12 mouse cellular contexts compared by ENCODE assay signal in the genomic region with DNA sequence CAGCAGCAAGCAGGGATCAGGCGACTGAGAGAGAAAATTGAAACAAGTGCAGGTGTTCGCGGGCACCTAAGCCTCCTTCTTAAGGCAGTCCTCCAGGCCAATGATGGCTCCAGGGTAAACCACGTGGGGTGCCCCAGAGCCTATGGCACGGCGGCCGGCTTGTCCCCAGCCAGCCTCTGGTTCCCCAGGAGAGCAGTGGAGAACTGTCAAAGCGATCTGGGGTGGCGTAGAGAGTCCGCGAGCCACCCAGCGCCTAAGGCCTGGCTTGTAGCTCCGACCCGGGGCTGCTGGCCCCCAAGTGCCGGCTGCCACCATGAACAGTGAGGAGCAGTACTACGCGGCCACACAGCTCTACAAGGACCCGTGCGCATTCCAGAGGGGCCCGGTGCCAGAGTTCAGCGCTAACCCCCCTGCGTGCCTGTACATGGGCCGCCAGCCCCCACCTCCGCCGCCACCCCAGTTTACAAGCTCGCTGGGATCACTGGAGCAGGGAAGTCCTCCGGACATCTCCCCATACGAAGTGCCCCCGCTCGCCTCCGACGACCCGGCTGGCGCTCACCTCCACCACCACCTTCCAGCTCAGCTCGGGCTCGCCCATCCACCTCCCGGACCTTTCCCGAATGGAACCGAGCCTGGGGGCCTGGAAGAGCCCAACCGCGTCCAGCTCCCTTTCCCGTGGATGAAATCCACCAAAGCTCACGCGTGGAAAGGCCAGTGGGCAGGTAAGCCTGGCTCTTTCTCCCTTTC. TPM values are rescaled to one million over a fixed set of nuclear protein-coding genes. Genes with fewer than 3 reads are reported as not detected.
A peak's percentile ranks its signal among the peaks of the same experiment; 100 is the strongest.
DNase-seq lines count a peak whose midpoint lies in the region; ATAC-seq and TF ChIP-seq lines count a peak whose summit lies in the region.
"Had no signal": no experiment of that assay in that cellular context is flagged by ENCODE, and none has a peak within 500 bp of the region (broad histone marks: within the 10 kb centered on the region; RNA-seq: fewer than 3 reads in every experiment).

A gene (plus strand): TSS at position 34 of the 747 bp plus-strand sequence.

- 1% methylated on average over 44 of the region's 44 CpGs for WGBS in kidney, embryonic 15.5 days
- WGBS in liver, embryonic 16.5 days (ENCODE audit: insufficient replicate concordance), result 2% methylated on average over 44 of the region's 44 CpGs

- no peak for DNase-seq in kidney, postnatal 25 days
- DNase-seq in ES-E14 (ENCODE audit: low read depth, low spot score), result peak; percentile 54
- DNase-seq in embryo, embryonic 11 days, result peak; percentile 60
- DNase-seq in left cerebral cortex, postnatal 14 days (ENCODE audit: low spot score in 2 of 2), result no peak
- no peak for DNase-seq in left cerebral cortex, adult 9 months (ENCODE audit: low spot score in 2 of 2)
- DNase-seq: cerebellum, postnatal 36 days; gastrocnemius, postnatal 14 days had no signal

- no peaks in the 10 kb centered on the region for H3K36me3 ChIP-seq in kidney, embryonic 15.5 days
- H3K36me3 ChIP-seq in ES-E14 (ENCODE audit: control insufficient read depth, insufficient read depth, low read length, poor library complexity, severe bottlenecking), result no peaks in the 10 kb centered on the region
- H3K36me3 ChIP-seq in liver, embryonic 16.5 days (ENCODE audit: control insufficient read depth, insufficient read depth), result no peaks in the 10 kb centered on the region

- no peaks in the 10 kb centered on the region for H3K9me3 ChIP-seq in kidney, embryonic 15.5 days (replicated peaks)
- H3K9me3 ChIP-seq in ES-E14 (ENCODE audit: control insufficient read depth, insufficient read depth, low read depth, low read length), result no peaks in the 10 kb centered on the region
- no peaks in the 10 kb centered on the region for H3K9me3 ChIP-seq in liver, embryonic 16.5 days (replicated peaks; ENCODE audit: control insufficient read depth, low read length)

- peaks cover 11% of the 10 kb centered on the region for H3K4me1 ChIP-seq in kidney, embryonic 15.5 days
- peaks cover 0 to 2% of the 10 kb centered on the region in 2 experiments; a peak in 1 of 4 replicates for H3K4me1 ChIP-seq in ES-E14 (ENCODE audit: control insufficient read depth in 2 of 2, insufficient read depth in 2 of 2, low read length in 2 of 2, poor library complexity in 1 of 2)
- H3K4me1 ChIP-seq in liver, embryonic 16.5 days (ENCODE audit: control insufficient read depth, low read depth, low read length), result no peaks in the 10 kb centered on the region

- H3K4me3 ChIP-seq in kidney, embryonic 15.5 days (replicated peaks), result peak within 1 kb of the TSS; percentile 23
- peak within 1 kb of the TSS; percentile 53 to 56; a peak in 3 of 4 replicates for H3K4me3 ChIP-seq in ES-E14 (ENCODE audit: insufficient read depth in 1 of 2, low read depth in 1 of 2, low read length in 2 of 2, poor library complexity in 1 of 2, severe bottlenecking in 1 of 2)
- no peak within 1 kb of the TSS for H3K4me3 ChIP-seq in liver, embryonic 16.5 days (ENCODE audit: low read depth, low read length)

- in situ Hi-C loops in ES-E14 (cut with MboI; ENCODE audit: low sequenced_read_pairs in 2 of 2, unreplicated experiment in 2 of 2), result loop anchor here (5.0 to 10.0 kb wide), 3 partner anchors 37 to 85 kb away; a partner anchor contains a TSS

- peak within 1 kb of the TSS; percentile 31 for H3K4me2 ChIP-seq in kidney, embryonic 15.5 days
- peak within 1 kb of the TSS; percentile 3; the same call in 1 of the 2 replicates for H3K4me2 ChIP-seq in liver, embryonic 16.5 days (ENCODE audit: low read depth, low read length)

- no peak within 1 kb of the TSS for H3K9ac ChIP-seq in kidney, embryonic 15.5 days
- H3K9ac ChIP-seq in ES-E14 (ENCODE audit: insufficient read depth, low read depth, low read length, poor library complexity, severe bottlenecking), result no peak within 1 kb of the TSS; the same call in 1 of the 2 replicates
- H3K9ac ChIP-seq in liver, embryonic 16.5 days (ENCODE audit: low read depth, low read length), result no peak within 1 kb of the TSS

- no peak within 1 kb of the TSS for H3K27ac ChIP-seq in kidney, embryonic 15.5 days
- no peak within 1 kb of the TSS for H3K27ac ChIP-seq in ES-E14 (ENCODE audit: insufficient read depth, low read depth, low read length, poor library complexity, severe bottlenecking)
- H3K27ac ChIP-seq in liver, embryonic 16.5 days (ENCODE audit: low read length), result no peak within 1 kb of the TSS

- peaks cover 100% of the 10 kb centered on the region for H3K27me3 ChIP-seq in kidney, embryonic 15.5 days
- H3K27me3 ChIP-seq in liver, embryonic 16.5 days (ENCODE audit: control insufficient read depth, insufficient read depth, low read depth, low read length), result peaks cover 83% of the 10 kb centered on the region

- intact Hi-C loops in left cerebral cortex, postnatal 14 days (cut with DNase I), result loop anchor here (5.0 to 10.0 kb wide), 3 partner anchors 42 to 455 kb away; a partner anchor contains a TSS

- ATAC-seq in kidney, embryonic 15.5 days (replicated peaks; ENCODE audit: low FRiP score), result peak; percentile 67; the same call in 1 of the 2 replicates
- no peak; the same call in 1 of the 2 replicates for ATAC-seq in liver, embryonic 16.5 days (ENCODE audit: low read depth)
- ATAC-seq: activated CD4-positive, CD25-positive, alpha-beta regulatory T cell, adult 4 months had no signal

TF ChIP-seq in ES-E14, 5 proteins besides CTCF, POLR2A, EP300 and RAD21:
- TF ChIP-seq HCFC1 (IDR thresholded peaks at IDR 0.05; ENCODE audit: borderline replicate concordance, insufficient read depth, low read length) (no peak), ZC3H11A (IDR thresholded peaks at IDR 0.05; ENCODE audit: borderline replicate concordance, low read depth, low read length) (no peak), MAFK (IDR thresholded peaks at IDR 0.05; ENCODE audit: insufficient read depth, low read depth, low read length) (no peak), CHD2 (IDR thresholded peaks at IDR 0.05; ENCODE audit: low read depth, low read length) (no peak), ZNF384 (IDR thresholded peaks at IDR 0.05; ENCODE audit: low read depth, low read length) (no peak)

RNA-seq across cellular contexts. Expression of the gene that starts here (rescaled TPM):
- polyA plus RNA-seq in kidney, embryonic 15.5 days (2015; fragmentation: Nextera tagmentation; extraction: Ambion mirVana), result not detected in 2 replicates
- total RNA-seq in ES-E14 (2012; rRNA removed), result 0.09 TPM in 1 of 2 replicates, not detected in the other
- polyA plus RNA-seq in liver, embryonic 16.5 days (2015; fragmentation: Nextera tagmentation; extraction: Ambion mirVana), result 0.13 TPM in 1 of 2 replicates, not detected in the other
- not detected for total RNA-seq in left cerebral cortex, postnatal 14 days (2021)
- total RNA-seq: gastrocnemius, postnatal 14 days; left cerebral cortex, adult 8-10 months had no signal
- polyA plus RNA-seq: activated CD4-positive, CD25-positive, alpha-beta regulatory T cell, adult 4 months; neural tube, embryonic 14.5 days had no signal

Comparison
In these comparisons a context has a peak if more than half of its experiments do, and no peak if none do; other contexts are left out.
1. Peak in ATAC-seq, H3K4me3 ChIP-seq and H3K4me2 ChIP-seq in kidney, embryonic 15.5 days; RNA of the gene not detected or under 1 TPM.
2. Peak in DNase-seq and H3K4me3 ChIP-seq in ES-E14; RNA of the gene not detected or under 1 TPM.